Mouse (Mus musculus) regulatory T cell (primary cell): ENCODE data around the gene Spen.
"Not testable (repeated sequence)": the region's sequence is repeated elsewhere in the genome, so short reads cannot be mapped to it uniquely, and the experiment has no call there.

Experiments
- in situ Hi-C: fragments of 300-600 bp; cut with MboI, MseI; formaldehyde crosslinking; loops from one replicate; pipeline ENCODE4 v1.15.1; 2025; ENCODE audit warnings: high pct_unique_total_duplicates

The Spen gene

GRCm38 (mm10) chr4:141561331-141561919 lies 23.0 kb upstream of the Spen start:
- in situ Hi-C loops = not testable (repeated sequence)

GRCm38 (mm10) chr4:141559898-141560263 lies 21.5 kb upstream of the Spen start:
- in situ Hi-C loops = no loop called here

- in situ Hi-C loops = no loop called here
Observed at GRCm38 (mm10) chr4:141559131-141559897, 20.9 kb upstream of the Spen start.

GRCm38 (mm10) chr4:141558658-141559057 lies 20.3 kb upstream of the Spen start:
- in situ Hi-C loops = no loop called here

GRCm38 (mm10) chr4:141556163-141556562 lies 17.8 kb upstream of the Spen start:
- in situ Hi-C loops = not testable (repeated sequence)

GRCm38 (mm10) chr4:141554255-141554865 lies 16.0 kb upstream of the Spen start:
- in situ Hi-C loops = not testable (repeated sequence)

GRCm38 (mm10) chr4:141552484-141552883 lies 14.1 kb upstream of the Spen start:
- in situ Hi-C loops = no loop called here

- in situ Hi-C loops = loop anchor here (10.0 kb wide), 1 partner anchor 1628 kb away; no protein-coding TSS in a partner anchor
Observed at GRCm38 (mm10) chr4:141547299-141547698, 8.9 kb upstream of the Spen start.

GRCm38 (mm10) chr4:141546334-141547200 lies 8.2 kb upstream of the Spen start:
- in situ Hi-C loops = loop anchor here (10.0 kb wide), 1 partner anchor 1628 kb away; no protein-coding TSS in a partner anchor

GRCm38 (mm10) chr4:141545743-141546333 lies 7.4 kb upstream of the Spen start:
- in situ Hi-C loops = loop anchor here (10.0 kb wide), 1 partner anchor 1629 kb away; no protein-coding TSS in a partner anchor

GRCm38 (mm10) chr4:141545071-141545742 lies 6.8 kb upstream of the Spen start:
- in situ Hi-C loops = loop anchor here (10.0 kb wide), 1 partner anchor 1630 kb away; no protein-coding TSS in a partner anchor

- in situ Hi-C loops = loop anchor here (10.0 kb wide), 1 partner anchor 1630 kb away; no protein-coding TSS in a partner anchor
Observed at GRCm38 (mm10) chr4:141544536-141544935, 6.1 kb upstream of the Spen start.

GRCm38 (mm10) chr4:141543593-141543992 lies 5.2 kb upstream of the Spen start:
- in situ Hi-C loops = loop anchor here (10.0 kb wide), 1 partner anchor 1631 kb away; no protein-coding TSS in a partner anchor

GRCm38 (mm10) chr4:141541851-141542250 lies 3.5 kb upstream of the Spen start:
- in situ Hi-C loops = loop anchor here (10.0 kb wide), 1 partner anchor 1633 kb away; no protein-coding TSS in a partner anchor

- in situ Hi-C loops = loop anchor here (10.0 kb wide), 1 partner anchor 1634 kb away; no protein-coding TSS in a partner anchor
Observed at GRCm38 (mm10) chr4:141540844-141541243, 2.4 kb upstream of the Spen start.

- in situ Hi-C loops = no loop called here
Observed at GRCm38 (mm10) chr4:141539213-141539767, 893 bp upstream of the Spen start.

GRCm38 (mm10) chr4:141537706-141538407 lies 540 bp downstream of the Spen start:
- in situ Hi-C loops = no loop called here

- in situ Hi-C loops = no loop called here
Observed at GRCm38 (mm10) chr4:141537226-141537610, 1.2 kb downstream of the Spen start.
